Mouse (Mus musculus): ENCODE data around the gene Gm2956.
"Not testable (repeated sequence)": the region's sequence is repeated elsewhere in the genome, so short reads cannot be mapped to it uniquely, and the experiment has no call there.

Gm2956 gene

DNA sequence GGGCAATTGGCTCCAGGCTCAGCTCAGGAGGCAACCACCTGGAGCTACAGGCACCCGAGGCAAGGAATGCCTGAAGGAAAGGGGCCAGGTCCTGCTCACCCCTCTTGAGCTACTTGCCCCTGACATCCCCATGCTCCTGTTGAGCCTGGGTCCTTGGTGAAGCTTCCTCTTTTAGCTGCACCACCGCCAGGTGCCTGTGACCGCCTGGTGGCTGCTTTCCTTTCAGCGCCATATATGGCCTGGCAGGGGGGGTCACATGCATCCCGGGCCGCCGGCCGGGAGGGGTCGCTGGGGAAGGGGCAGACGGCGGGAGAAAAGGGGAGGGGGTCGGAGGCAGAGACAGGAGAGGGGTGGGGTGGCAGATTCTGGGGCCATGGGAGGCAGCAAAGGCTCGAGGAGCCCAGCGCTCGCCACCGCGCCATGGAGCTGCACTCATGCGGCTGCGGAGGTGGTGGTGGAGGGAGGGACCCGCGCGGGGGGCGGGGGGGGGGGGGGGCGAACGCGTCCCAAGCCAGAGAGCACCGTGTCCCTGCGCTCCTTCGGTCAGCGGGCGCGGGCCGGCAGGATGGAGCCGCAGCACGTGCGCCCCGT, at the start of gene Gm2956:
Gene Gm2956 (plus strand): TSS at position 541 of the 591 bp plus-strand sequence.
- DNase-seq (ENCODE audit: extremely low read depth, low read depth, low spot score): not testable (repeated sequence)

DNA sequence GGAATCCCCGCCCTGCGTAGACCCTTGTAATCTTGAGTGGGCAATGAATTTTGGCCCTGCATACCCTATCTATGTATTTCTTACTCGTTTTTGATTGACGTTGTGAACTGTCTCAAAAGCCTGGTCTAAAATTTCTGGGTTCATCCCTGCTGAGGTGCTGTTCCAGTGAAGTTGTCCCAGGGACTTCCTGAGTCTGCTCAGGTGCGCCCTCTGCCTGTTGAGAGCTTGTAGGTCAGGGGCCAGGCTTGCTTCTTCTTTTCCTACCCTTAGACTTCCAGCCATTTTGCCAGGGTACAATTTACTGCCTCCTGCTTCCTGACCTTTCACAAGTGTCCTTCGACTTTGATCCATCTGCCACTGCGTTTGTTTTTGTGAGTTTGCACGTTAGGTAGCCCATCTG, 979 bp downstream of the Gm2956 start:
- DNase-seq (ENCODE audit: extremely low read depth, low read depth, low spot score): not testable (repeated sequence)

DNA sequence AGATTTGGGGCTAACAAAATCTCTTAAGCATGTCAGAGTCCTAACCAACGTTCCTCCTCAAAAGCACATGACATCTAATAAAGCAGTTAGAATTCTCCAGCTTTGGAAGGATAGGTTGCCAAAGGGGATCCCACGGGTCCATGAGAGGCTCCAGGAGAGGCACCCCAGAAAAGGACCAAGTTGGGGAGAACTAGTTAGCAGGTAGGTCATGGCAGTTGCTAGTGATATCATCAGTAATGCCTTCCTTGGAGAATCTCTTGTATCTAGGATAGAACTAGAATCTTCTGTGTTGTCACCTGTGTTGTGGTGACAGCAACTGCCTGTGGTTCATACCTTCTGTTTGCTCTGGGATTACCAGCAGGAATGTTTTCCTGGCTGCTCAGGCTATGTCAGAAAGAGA, 62.4 kb downstream of the Gm2956 start, which contains the start of gene Gm10413:
Gene Gm10413 (plus strand): TSS at position 301 of the 400 bp plus-strand sequence.
- DNase-seq (ENCODE audit: extremely low read depth, low read depth, low spot score): not testable (repeated sequence)
